Mouse (Mus musculus): ENCODE data around the gene Gtpbp1. TPM values are rescaled to one million over a fixed set of nuclear protein-coding genes. Genes with fewer than 3 reads are reported as not detected.

The Gtpbp1 gene
- polyA plus RNA-seq, 1 experiment from 2014 or later, result 45.2 TPM

DNA sequence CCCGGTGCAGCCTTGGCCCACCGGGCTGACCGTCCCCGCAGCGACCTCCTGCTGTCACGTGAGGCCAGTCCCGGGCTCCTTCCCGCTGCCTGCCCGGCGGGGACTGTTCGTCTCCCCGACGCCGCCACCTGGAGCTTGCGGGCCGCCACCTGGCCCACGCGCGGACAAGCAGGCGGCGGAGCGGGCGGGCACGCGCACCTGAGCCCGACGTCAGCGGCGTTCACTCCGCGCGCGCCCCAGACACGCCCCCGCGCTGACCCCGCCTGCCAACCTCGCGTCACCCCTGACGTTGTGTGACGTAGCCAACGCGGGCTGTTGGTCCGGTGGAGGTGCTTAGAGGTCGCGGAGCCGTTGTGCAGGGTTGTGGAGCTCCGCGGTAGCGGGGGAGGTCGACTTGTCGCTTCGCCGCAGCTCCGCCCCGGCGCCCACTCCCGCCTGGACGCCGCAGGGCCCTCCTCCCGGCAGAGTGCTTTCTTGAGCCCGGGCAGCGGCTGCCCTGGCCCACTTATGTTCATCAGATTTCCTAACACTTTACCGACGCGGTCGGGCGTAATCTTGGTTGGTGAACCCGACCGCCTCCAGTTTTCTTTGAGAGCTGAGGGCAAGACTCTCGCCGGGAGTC lies 2.9 kb upstream of the Gtpbp1 start, which contains the start of gene Josd1:
TSS of gene Josd1 (minus strand) at position 274 of the 622 bp plus-strand sequence.
- H3K36me3 ChIP-seq, result no peaks in the 10 kb centered on the region
- H3K4me3 ChIP-seq, result peak within 1 kb of the TSS; percentile 92
- H3K4me2 ChIP-seq, result peak within 1 kb of the TSS; percentile 82
- peak; percentile 30; the same call in 1 of the 2 replicates for ATAC-seq (ENCODE audit: low FRiP score)
- peak within 1 kb of the TSS; percentile 96 for H3K9ac ChIP-seq
- WGBS, result under 1% methylated on average over 62 of the region's 72 CpGs
- no peaks in the 10 kb centered on the region for H3K27me3 ChIP-seq
- peak within 1 kb of the TSS; percentile 96 for H3K27ac ChIP-seq
- H3K4me1 ChIP-seq (replicated peaks), result peaks cover 66% of the 10 kb centered on the region
- H3K9me3 ChIP-seq, result no peaks in the 10 kb centered on the region

DNA sequence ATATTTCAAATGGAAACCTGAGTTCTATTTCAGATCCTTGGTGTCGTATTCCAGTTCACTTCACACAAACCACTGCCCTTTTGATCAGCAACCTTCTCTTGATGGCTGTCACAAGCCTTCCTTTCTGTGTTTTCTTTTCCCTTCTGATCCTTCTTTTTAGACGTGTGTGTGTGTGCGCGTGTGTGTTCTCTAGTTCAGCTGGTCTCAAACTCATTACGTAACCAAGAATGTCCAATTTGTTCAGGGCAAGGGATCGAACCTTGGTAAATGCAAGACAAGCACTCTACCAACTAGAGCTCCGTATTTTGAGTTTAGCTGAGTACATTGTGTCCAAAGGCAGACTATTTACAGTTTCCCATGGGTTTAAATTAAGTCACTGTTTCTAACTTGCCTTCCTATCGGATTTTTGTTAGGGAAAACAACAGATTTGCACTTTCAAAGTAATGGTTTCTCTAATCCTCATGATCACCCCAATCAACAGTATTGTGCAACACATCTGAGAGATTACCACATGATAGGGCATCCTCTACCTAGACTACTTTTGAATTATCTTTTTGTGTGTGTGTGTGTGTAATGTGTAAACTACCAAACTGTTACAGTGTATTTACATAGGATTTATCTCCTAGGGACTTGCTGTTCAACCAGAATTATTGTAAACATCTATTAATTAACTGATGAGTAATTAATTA lies 2.2 kb upstream of the Gtpbp1 start:
- Histone ChIP-seq H3K9ac (peak overlapping the region; percentile 96), H3K27ac (peak overlapping the region; percentile 96), H3K9me3 (no peaks in the 10 kb centered on the region), H3K4me2 (peak overlapping the region; percentile 82), H3K4me3 (peak overlapping the region; percentile 92), H3K27me3 (no peaks in the 10 kb centered on the region), H3K36me3 (no peaks in the 10 kb centered on the region), H3K4me1 (replicated peaks) (peaks cover 66% of the 10 kb centered on the region)
- ATAC-seq (ENCODE audit: low FRiP score), result no peak
- WGBS, result 6% methylated on average over 8 of the region's 8 CpGs

DNA sequence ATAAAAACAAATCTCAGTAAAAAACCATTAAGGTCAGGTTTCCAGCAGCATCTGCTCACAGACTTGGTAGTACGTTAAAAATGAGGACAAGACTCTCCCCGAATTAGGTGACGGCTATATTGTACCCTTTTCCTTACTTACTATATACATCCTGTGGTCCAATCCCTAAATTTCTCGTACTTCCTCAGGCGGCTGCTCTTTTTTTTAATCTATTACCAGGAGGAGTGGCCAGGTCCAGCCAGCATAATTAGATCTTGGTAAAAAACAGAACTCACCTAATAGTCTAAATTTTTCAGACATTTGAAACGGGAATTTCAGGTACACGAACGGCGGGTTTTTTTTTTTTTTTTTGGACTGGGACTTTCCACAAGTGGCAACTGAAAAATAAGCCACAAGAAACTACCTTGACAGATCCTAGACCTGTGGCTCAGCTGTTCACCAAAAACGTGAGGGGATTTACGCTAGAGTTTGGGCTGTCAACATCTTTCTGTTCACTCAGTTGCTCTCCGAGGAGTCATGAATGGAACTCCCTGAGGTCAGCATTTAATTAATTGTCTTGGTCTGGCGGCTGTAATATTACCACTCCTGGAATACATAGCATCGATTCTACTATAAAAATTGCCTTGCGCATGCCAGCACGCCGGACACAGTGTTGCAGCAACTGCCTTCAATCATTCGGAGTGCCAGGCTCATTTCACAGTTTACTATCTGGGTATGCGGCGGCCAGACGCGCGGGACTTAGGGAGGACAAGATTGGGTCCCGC lies 801 bp upstream of the Gtpbp1 start:
- Histone ChIP-seq H3K4me3 (peak overlapping the region; percentile 70), H3K27me3 (no peaks in the 10 kb centered on the region), H3K36me3 (peaks cover 7% of the 10 kb centered on the region; the same call in 1 of the 2 replicates), H3K27ac (peak overlapping the region; percentile 91), H3K4me2 (peak overlapping the region; percentile 59), H3K9me3 (no peaks in the 10 kb centered on the region), H3K4me1 (replicated peaks) (peaks cover 58% of the 10 kb centered on the region), H3K9ac (peak overlapping the region; percentile 3; the same call in 1 of the 2 replicates)
- 18% methylated on average over 24 of the region's 24 CpGs for WGBS
- ATAC-seq (ENCODE audit: low FRiP score), result no peak

DNA sequence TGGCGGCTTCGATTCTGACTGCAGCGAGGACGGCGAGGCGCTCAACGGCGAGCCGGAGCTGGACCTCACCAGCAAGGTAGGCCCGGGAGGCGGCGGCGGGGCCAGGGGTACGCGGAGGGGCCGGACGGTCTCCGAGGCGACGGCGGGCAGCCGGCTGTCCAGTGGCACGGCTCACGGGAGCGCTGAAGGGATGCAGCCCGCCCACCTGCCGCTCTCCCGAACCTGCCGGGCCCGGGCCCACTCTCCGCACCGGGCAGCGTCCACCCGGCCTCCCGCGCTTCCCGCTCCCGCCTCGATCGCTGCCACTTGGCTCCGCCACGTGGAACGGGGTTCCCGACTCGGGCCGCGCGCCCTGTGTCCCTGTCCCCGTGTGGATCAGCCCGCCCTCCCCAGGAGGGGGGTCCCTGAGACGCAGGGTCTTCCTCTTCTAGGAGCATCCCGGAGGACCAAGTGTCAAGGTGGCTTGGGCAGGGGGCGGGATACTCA lies 421 bp downstream of the Gtpbp1 start:
- Histone ChIP-seq H3K4me3 (peak overlapping the region; percentile 70), H3K9ac (peak overlapping the region; percentile 87), H3K9me3 (no peaks in the 10 kb centered on the region), H3K4me2 (peak overlapping the region; percentile 96), H3K27ac (peak overlapping the region; percentile 91), H3K4me1 (replicated peaks) (peaks cover 46% of the 10 kb centered on the region), H3K27me3 (no peaks in the 10 kb centered on the region), H3K36me3 (peaks cover 12% of the 10 kb centered on the region; the same call in 1 of the 2 replicates)
- WGBS, result under 1% methylated on average over 43 of the region's 53 CpGs
- ATAC-seq (ENCODE audit: low FRiP score), result no peak

DNA sequence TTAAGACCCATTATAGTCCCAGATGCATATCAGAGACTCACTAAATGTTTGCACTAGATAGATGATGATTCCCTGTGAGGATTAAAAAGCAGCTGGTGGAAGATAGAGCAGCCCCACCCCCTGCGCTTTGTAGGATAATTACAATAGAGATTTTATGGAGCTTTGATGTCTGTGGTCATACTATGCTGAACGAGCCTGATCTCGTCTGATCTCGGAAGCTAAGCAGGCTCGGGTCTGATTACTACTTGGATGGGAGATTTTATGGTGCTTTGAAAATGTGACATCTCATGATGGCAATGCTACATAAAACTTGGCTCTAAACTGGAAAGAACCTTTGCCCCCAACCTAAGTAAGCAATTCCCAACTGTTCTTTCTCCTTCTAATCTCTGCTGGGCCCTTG lies 1.7 kb downstream of the Gtpbp1 start:
- Histone ChIP-seq H3K9me3 (no peaks in the 10 kb centered on the region), H3K27ac (no peak overlapping the region), H3K36me3 (peaks cover 12% of the 10 kb centered on the region; the same call in 1 of the 2 replicates), H3K4me2 (peak overlapping the region; percentile 96), H3K4me1 (replicated peaks) (peaks cover 49% of the 10 kb centered on the region), H3K9ac (peak overlapping the region; percentile 87), H3K4me3 (peak overlapping the region; percentile 70), H3K27me3 (no peaks in the 10 kb centered on the region)
- no peak for ATAC-seq (ENCODE audit: low FRiP score)
- WGBS, result 77% methylated on average over 5 of the region's 5 CpGs

DNA sequence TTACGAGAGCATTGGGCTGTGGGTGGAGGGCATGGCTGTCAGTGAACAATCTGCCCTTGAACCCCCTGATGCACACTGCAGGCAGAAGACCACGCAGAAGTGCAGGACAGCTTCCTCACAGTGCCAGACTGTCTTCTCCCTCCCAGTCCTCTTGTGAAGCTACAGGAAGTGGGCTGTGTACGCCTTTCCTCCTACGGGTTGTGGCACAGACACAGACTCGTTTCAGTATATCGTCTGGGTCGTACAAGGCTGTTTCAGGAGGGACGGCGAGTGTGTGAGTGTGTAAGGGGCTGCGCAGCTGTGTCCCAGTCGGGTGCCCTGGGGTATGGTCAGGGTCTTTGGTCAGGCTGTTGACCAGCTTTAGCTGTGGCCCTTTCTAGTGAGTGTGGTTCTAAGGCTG lies 3.1 kb downstream of the Gtpbp1 start:
- 0 out of 2 replicates have a peak overlapping the region, but pooled peaks have one; percentile 8 for H3K4me2 ChIP-seq
- H3K27me3 ChIP-seq, result no peaks in the 10 kb centered on the region
- H3K4me1 ChIP-seq (replicated peaks), result peaks cover 51% of the 10 kb centered on the region
- H3K9ac ChIP-seq, result no peak overlapping the region; the same call in 1 of the 2 replicates
- H3K27ac ChIP-seq, result no peak overlapping the region
- 89% methylated on average over 11 of the region's 11 CpGs for WGBS
- H3K4me3 ChIP-seq, result no peak overlapping the region
- no peaks in the 10 kb centered on the region for H3K9me3 ChIP-seq
- H3K36me3 ChIP-seq, result peaks cover 12% of the 10 kb centered on the region; the same call in 1 of the 2 replicates
- ATAC-seq (ENCODE audit: low FRiP score), result no peak

DNA sequence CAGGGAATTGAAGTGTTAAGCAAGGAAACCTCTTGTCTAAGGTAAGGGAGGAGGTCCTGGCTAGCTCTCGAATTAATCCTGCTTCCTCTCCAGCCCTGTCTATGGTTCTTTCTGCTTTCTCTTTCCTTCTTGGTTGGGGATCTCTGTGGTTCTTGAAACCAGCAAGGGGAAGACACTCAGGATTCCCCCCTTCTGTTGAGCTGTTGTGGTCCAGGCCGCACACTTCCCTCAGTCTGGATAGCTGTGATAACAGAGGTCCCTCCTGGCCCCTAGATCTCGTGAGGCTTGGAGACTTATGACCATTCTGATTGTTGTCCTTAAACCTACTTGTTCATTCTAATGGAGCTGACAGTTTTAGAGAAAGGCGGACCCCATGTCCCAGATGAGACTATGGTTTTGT lies 3.9 kb downstream of the Gtpbp1 start:
- Histone ChIP-seq H3K27ac (no peak overlapping the region), H3K4me3 (no peak overlapping the region), H3K4me2 (no peak overlapping the region), H3K36me3 (peaks cover 17% of the 10 kb centered on the region; the same call in 1 of the 2 replicates), H3K4me1 (replicated peaks) (peaks cover 51% of the 10 kb centered on the region), H3K9ac (no peak overlapping the region; the same call in 1 of the 2 replicates), H3K9me3 (no peaks in the 10 kb centered on the region), H3K27me3 (no peaks in the 10 kb centered on the region)
- ATAC-seq (ENCODE audit: low FRiP score), result no peak
- 93% methylated on average over 4 of the region's 4 CpGs for WGBS

DNA sequence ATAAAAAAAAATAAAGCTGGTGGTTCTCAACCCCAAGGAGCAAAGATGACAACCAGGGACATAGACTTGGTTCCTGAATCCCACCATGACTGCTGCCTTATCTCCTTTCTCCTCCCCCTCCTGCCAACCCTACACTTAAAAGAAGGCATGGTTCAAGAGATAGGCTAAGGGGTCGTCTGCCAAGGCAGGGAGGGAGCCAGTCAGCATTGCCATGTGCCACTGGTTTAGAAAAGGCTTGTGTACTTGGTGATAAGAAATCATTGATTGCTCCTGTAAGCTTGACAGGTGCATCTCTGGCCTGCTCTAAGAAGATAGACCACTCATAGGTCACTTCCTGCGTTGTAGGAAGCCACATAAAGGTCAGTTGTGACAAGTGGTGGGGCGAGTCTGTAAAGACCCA lies 4.9 kb downstream of the Gtpbp1 start:
- H3K4me3 ChIP-seq, result no peak overlapping the region
- H3K9me3 ChIP-seq, result no peaks in the 10 kb centered on the region
- H3K36me3 ChIP-seq, result peaks cover 18% of the 10 kb centered on the region; the same call in 1 of the 2 replicates
- H3K9ac ChIP-seq, result no peak overlapping the region
- peaks cover 45% of the 10 kb centered on the region for H3K4me1 ChIP-seq (replicated peaks)
- no peak for ATAC-seq (ENCODE audit: low FRiP score)
- H3K4me2 ChIP-seq, result no peak overlapping the region
- H3K27ac ChIP-seq, result no peak overlapping the region
- WGBS, result 85% methylated on average over 3 of the region's 3 CpGs
- no peaks in the 10 kb centered on the region for H3K27me3 ChIP-seq

DNA sequence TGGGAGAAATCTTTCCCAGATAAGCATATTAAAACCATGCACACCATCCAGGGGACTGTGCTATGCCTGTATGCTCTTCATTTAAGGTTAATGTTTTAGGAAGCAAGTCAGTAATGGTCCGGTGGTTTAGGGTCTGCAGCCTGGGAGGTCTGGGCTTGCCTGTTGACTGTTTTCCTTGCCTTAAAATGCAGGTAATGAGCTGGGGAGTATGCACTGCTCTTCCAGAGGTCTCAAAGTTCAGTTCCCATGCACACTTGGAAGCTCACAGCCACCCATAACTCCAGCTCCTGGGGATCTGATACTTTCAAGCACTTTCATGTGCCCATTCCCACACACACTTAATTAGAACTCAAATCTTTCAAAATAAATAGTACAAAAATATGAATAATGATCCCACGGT lies 5.9 kb downstream of the Gtpbp1 start:
- H3K36me3 ChIP-seq, result peaks cover 18% of the 10 kb centered on the region; the same call in 1 of the 2 replicates
- WGBS, result 96% methylated on average over 2 of the region's 2 CpGs
- H3K4me3 ChIP-seq, result no peak overlapping the region
- no peaks in the 10 kb centered on the region for H3K9me3 ChIP-seq
- H3K27ac ChIP-seq, result peak overlapping the region; percentile 78; the same call in 1 of the 2 replicates
- peaks cover 41% of the 10 kb centered on the region for H3K4me1 ChIP-seq (replicated peaks)
- no peaks in the 10 kb centered on the region for H3K27me3 ChIP-seq
- H3K4me2 ChIP-seq, result no peak overlapping the region
- no peak for ATAC-seq (ENCODE audit: low FRiP score)
- H3K9ac ChIP-seq, result no peak overlapping the region

DNA sequence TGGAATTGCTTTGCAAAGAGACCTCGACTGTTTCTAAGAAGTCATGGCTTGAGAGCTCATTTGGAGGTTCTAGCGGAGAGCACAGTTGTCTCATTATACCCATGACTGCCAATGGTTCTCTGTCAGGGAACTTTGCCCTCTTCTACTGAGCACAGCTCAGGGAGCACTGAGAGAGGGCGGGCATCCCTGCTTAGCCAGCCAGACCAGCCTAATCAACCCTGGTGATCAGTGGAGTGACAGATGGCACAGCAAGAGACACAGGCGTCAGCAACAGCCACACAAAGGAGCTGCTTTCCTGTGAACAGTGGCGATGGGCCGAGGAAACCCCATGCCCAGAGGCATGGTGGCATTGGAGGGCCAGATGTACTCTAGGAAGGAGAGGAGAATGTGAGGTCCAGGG lies 6.4 kb downstream of the Gtpbp1 start:
- ATAC-seq (ENCODE audit: low FRiP score), result peak; percentile 49; the same call in 1 of the 2 replicates
- peaks cover 36% of the 10 kb centered on the region for H3K4me1 ChIP-seq (replicated peaks)
- H3K4me3 ChIP-seq, result no peak overlapping the region
- H3K4me2 ChIP-seq, result no peak overlapping the region
- H3K27ac ChIP-seq, result peak overlapping the region; percentile 78
- H3K27me3 ChIP-seq, result no peaks in the 10 kb centered on the region
- peak overlapping the region; percentile 19; the same call in 1 of the 2 replicates for H3K9ac ChIP-seq
- H3K9me3 ChIP-seq, result no peaks in the 10 kb centered on the region
- H3K36me3 ChIP-seq, result peaks cover 18% of the 10 kb centered on the region; the same call in 1 of the 2 replicates
- WGBS, result 54% methylated on average over 6 of the region's 6 CpGs

DNA sequence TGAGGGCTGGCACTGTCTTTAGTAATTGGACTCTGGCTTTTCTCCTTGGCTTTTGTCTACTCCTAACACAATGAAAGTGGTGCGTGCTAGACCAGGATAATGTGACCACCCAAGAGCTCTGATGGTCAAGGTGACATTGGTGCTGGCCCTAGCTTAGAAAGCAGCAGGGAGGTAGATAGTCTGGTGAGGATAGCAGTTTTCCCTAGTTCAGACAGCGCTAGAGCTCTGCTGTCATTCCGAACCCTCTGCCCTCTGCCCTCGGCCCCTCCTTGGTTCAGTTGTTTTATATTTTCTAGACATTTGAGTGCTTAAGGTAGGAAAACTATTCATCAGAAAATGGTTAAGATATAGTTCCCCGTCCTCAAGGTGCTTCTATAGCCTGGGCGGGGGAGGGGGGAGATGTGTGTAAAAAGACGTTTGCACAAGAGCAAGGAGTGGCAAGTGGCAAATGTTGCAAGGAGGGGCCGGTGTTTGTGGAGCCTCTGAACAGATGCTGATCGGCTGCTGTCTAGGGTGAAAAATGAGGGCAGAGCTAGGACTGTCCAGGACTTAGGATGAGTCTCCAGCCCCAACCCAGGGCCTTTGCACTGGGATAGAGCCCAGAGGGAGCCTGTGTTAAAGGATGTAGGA lies 7.0 kb downstream of the Gtpbp1 start:
- peak overlapping the region; percentile 78 for H3K27ac ChIP-seq
- H3K36me3 ChIP-seq, result peaks cover 18% of the 10 kb centered on the region; the same call in 1 of the 2 replicates
- no peak overlapping the region for H3K4me3 ChIP-seq
- no peak overlapping the region for H3K9ac ChIP-seq
- no peak for ATAC-seq (ENCODE audit: low FRiP score)
- H3K27me3 ChIP-seq, result no peaks in the 10 kb centered on the region
- H3K4me1 ChIP-seq (replicated peaks), result peaks cover 30% of the 10 kb centered on the region
- WGBS, result 72% methylated on average over 9 of the region's 9 CpGs
- no peaks in the 10 kb centered on the region for H3K9me3 ChIP-seq
- H3K4me2 ChIP-seq, result no peak overlapping the region

Measured in hindbrain, embryonic 13.5 days (tissue).